Mouse (Mus musculus) embryonic facial prominence, embryonic 14.5 days (tissue): Measurements from ENCODE around the gene Krtap19-2. TPM values are rescaled to one million over a fixed set of nuclear protein-coding genes. Genes with fewer than 3 reads are reported as not detected.
A peak's percentile ranks its signal among the peaks of the same experiment; 100 is the strongest.

Experiments
- ATAC-seq: fragments of 200-750 bp; cut with Nextera tagmentation; 2 replicates; pipeline ENCODE4 v1.8.0; 2017; ENCODE audit warnings: low read depth, moderate number of reproducible peaks, moderate TSS enrichment
- DNase-seq: peaks from one replicate; pipeline ENCODE4 v3.0.0-alpha.2; 2015; ENCODE audit warnings: low spot score
- H3K27ac ChIP-seq: fragments of 300-500 bp; sonication (generic); replicated peaks from 2 replicates; pipeline ENCODE4 v1.5.1; 2014; ENCODE audit warnings: low read depth, mild to moderate bottlenecking, low read length, moderate library complexity
- H3K27me3 ChIP-seq: fragments of 300-500 bp; sonication (generic); replicated peaks from 2 replicates; pipeline ENCODE4 v1.6.1; 2014; ENCODE audit warnings: low read length; ENCODE audit not compliant: control insufficient read depth, insufficient read depth
- H3K36me3 ChIP-seq: fragments of 300-500 bp; sonication (generic); 2 replicates; pipeline ENCODE4 v1.6.1; 2014; ENCODE audit warnings: low read length, mixed read lengths; ENCODE audit not compliant: control insufficient read depth, insufficient read depth
- H3K4me1 ChIP-seq: fragments of 300-500 bp; sonication (generic); 2 replicates; pipeline ENCODE4 v1.6.1; 2014; ENCODE audit warnings: antibody characterized with exemption, low read length; ENCODE audit not compliant: control insufficient read depth, insufficient read depth
- H3K4me2 ChIP-seq: fragments of 300-500 bp; sonication (generic); 2 replicates; pipeline ENCODE4 v1.6.1; 2014; ENCODE audit warnings: low read depth, mild to moderate bottlenecking, low read length, moderate library complexity, mixed read lengths
- H3K4me3 ChIP-seq: fragments of 300-500 bp; sonication (generic); 2 replicates; pipeline ENCODE4 v1.5.1; 2014; ENCODE audit warnings: low read depth, mild to moderate bottlenecking, low read length
- H3K9ac ChIP-seq: fragments of 300-500 bp; sonication (generic); 2 replicates; pipeline ENCODE4 v1.6.1; 2014; ENCODE audit warnings: low read depth, mild to moderate bottlenecking, low read length, moderate library complexity, mixed read lengths
- H3K9me3 ChIP-seq: fragments of 300-500 bp; sonication (generic); 2 replicates; pipeline ENCODE4 v1.6.1; 2016; ENCODE audit warnings: low read length; ENCODE audit not compliant: control insufficient read depth
- WGBS: fragments of 180-500 bp; shearing (Covaris S2); extraction: QIAGEN DNeasy Blood & Tissue Kit; methylation state at CpG from one replicate; pipeline ENCODE4 v1.1.7; 2014; 5-methylcytosine and 5-hydroxymethylcytosine counted together
- polyA plus RNA-seq: library from polyadenylated mRNA; unstranded; fragments of >200 nt; fragmentation: Nextera tagmentation; extraction: Ambion mirVana; gene quantifications from 2 replicates; pipeline ENCODE4 v1.2.1, GENCODE M21; 2014

Krtap19-2 gene
- polyA plus RNA-seq, 1 experiment from 2014 or later, result not detected

DNA sequence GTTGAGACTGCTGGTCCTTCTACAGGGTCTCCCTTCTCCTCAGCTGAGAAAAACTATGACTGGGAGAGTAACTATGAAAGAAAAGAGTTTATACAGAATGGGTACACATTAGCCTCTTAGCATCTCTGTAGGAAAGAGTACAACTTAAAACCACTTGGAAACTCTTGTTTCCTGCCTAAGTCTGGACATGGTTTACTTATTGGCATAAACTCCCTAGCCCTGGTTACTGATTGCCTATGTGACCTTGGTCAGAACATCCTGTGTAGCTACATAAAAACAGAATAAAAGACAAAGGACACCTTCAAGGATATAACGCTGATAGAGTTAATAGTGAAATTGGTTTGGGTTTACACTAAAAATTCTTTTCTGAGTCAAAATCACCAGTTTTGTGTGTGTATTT lies 26.7 kb downstream of the Krtap19-2 start:
- H3K4me2 ChIP-seq, result no peak overlapping the region
- no peaks in the 10 kb centered on the region for H3K36me3 ChIP-seq
- WGBS, result 94% methylated on average over 1 of the region's 1 CpGs
- H3K4me3 ChIP-seq, result no peak overlapping the region
- H3K27me3 ChIP-seq, result no peaks in the 10 kb centered on the region
- ATAC-seq (no peak), DNase-seq (no peak)
- H3K9ac ChIP-seq, result no peak overlapping the region
- H3K27ac ChIP-seq, result no peak overlapping the region
- H3K9me3 ChIP-seq, result no peaks in the 10 kb centered on the region
- H3K4me1 ChIP-seq, result no peaks in the 10 kb centered on the region

DNA sequence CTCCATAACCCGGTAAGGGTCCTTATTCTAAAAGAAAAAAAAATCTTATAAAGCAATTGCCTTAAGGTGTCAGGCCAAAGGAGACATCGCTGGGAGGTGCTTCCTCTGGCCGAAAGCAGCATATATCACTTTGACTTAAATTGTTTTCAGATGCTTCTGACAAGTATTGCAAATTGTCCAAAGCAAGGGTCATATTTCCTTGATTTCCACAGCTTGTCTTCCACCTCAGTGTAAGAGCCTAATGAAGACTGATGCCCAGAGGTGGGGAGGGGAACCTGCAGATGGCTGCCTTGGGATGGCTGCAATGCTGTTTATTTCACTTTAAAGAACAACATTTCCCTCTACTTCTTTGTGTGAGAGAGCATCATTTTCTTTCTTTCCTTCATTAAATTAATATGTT lies 47.1 kb downstream of the Krtap19-2 start:
- no peak overlapping the region for H3K4me3 ChIP-seq
- no peak overlapping the region for H3K27ac ChIP-seq
- no peak overlapping the region for H3K4me2 ChIP-seq
- DNase-seq, result no peak
- no peaks in the 10 kb centered on the region for H3K9me3 ChIP-seq
- no peak overlapping the region for H3K9ac ChIP-seq
- no peaks in the 10 kb centered on the region for H3K27me3 ChIP-seq
- ATAC-seq, result no peak
- H3K4me1 ChIP-seq, result no peaks in the 10 kb centered on the region
- 32% methylated on average over 3 of the region's 3 CpGs for WGBS
- H3K36me3 ChIP-seq, result no peaks in the 10 kb centered on the region

DNA sequence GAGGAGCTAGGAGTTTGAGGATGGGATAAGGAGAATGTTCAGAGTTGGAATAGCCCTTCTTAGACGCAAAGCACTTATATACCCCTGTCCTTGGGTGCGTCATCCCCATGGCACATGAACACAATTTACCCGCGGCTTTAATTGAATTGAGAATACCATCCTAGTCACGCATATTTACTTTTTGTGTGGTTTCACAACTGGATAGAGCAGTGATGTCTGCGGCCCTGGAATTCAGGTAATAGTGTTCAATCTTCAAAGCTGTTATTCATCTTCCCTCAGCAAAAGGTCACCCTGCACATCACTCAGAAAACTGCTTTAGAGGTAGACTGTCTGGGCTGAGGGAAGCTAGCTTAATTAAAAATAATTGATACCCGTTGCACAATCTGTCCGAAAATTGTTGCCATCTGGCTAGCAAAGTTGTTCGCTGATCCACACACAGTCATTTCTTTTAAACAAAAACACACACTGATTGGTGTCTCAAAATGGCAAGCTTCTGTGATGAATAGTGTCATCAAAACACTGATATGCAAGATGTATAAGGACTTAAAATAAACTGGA lies 47.9 kb downstream of the Krtap19-2 start, which contains the start of gene Krtap14:
Gene Krtap14 (minus strand): TSS at position 51 of the 558 bp plus-strand sequence.
- ATAC-seq (no peak), DNase-seq (no peak)
- WGBS, result 40% methylated on average over 9 of the region's 9 CpGs
- Histone ChIP-seq H3K9me3 (no peaks in the 10 kb centered on the region), H3K27ac (no peak within 1 kb of the TSS), H3K4me1 (no peaks in the 10 kb centered on the region), H3K4me2 (no peak within 1 kb of the TSS), H3K9ac (no peak within 1 kb of the TSS), H3K4me3 (no peak within 1 kb of the TSS), H3K27me3 (no peaks in the 10 kb centered on the region), H3K36me3 (no peaks in the 10 kb centered on the region)

DNA sequence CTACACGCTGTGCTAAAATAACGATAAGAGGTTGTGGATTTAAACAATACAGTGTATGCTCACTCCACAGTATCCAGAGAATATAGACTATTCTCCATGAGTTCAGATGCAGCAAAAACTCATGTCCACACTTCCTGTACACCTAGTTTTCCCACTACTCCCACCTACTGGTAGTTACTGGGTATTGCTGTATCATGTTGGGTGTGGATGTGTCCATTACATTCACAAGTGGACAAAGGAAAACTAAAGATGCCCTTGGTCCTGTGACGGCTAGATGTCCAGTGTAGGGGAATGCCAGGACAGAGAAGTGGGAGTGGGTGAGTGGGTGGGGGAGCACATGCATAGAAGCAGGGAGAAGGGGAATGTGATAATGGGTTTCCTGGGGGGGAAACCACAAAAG lies 50.3 kb downstream of the Krtap19-2 start:
- 78% methylated on average over 3 of the region's 3 CpGs for WGBS
- ATAC-seq, result no peak
- no peaks in the 10 kb centered on the region for H3K36me3 ChIP-seq

More for the DNA sequence above, 50.3 kb downstream of the Krtap19-2 start:
- peak; percentile 15 for DNase-seq
- Histone ChIP-seq H3K4me1 (no peaks in the 10 kb centered on the region), H3K9ac (no peak overlapping the region), H3K27ac (no peak overlapping the region), H3K27me3 (no peaks in the 10 kb centered on the region), H3K9me3 (no peaks in the 10 kb centered on the region), H3K4me2 (no peak overlapping the region), H3K4me3 (no peak overlapping the region)

Other genes with a start within 250 kb of the Krtap19-2 start
- gene 2310079G19Rik, start 246.6 kb downstream of the Krtap19-2 start, polyA plus RNA-seq, result not detected in 2 replicates
- 0.42 TPM in 1 of 2 replicates, not detected in the other for gene Krtap26-1, start 226.5 kb downstream of the Krtap19-2 start, polyA plus RNA-seq
- not detected in 2 replicates for gene Krtap27-1, start 202.6 kb downstream of the Krtap19-2 start, polyA plus RNA-seq
- gene 2310061N02Rik, start 166.3 kb downstream of the Krtap19-2 start, polyA plus RNA-seq, result not detected in 2 replicates
- not detected in 2 replicates for gene Krtap13-1, start 145.4 kb downstream of the Krtap19-2 start, polyA plus RNA-seq
- gene Krtap13, start 122.6 kb downstream of the Krtap19-2 start, polyA plus RNA-seq, result 0.51 TPM in 1 of 2 replicates, not detected in the other
- 1.8 TPM in 1 of 2 replicates, not detected in the other for gene 2310034C09Rik, start 115.4 kb downstream of the Krtap19-2 start, polyA plus RNA-seq
- not detected in 2 replicates for gene 2310057N15Rik, start 100.1 kb downstream of the Krtap19-2 start, polyA plus RNA-seq
- not detected in 2 replicates for gene Gm5965, start 96.4 kb downstream of the Krtap19-2 start, polyA plus RNA-seq
- gene Gm20741, start 62.0 kb downstream of the Krtap19-2 start, polyA plus RNA-seq, result not detected in 2 replicates
- not detected in 2 replicates for gene Krtap15, start 54.1 kb downstream of the Krtap19-2 start, polyA plus RNA-seq
- gene Krtap14, start 48.1 kb downstream of the Krtap19-2 start, polyA plus RNA-seq, result not detected in 2 replicates
- not detected in 2 replicates for gene Krtap19-1, start 4.9 kb downstream of the Krtap19-2 start, polyA plus RNA-seq
- not detected in 2 replicates for gene Krtap19-3, start 3.8 kb upstream of the Krtap19-2 start, polyA plus RNA-seq
- gene Krtap19-4, start 10.8 kb upstream of the Krtap19-2 start, polyA plus RNA-seq, result not detected in 2 replicates
- gene Krtap19-5, start 22.2 kb upstream of the Krtap19-2 start, polyA plus RNA-seq, result not detected in 2 replicates
- not detected in 2 replicates for gene Krtap19-9b, start 58.0 kb upstream of the Krtap19-2 start, polyA plus RNA-seq
- gene Krtap16-3, start 88.6 kb upstream of the Krtap19-2 start, polyA plus RNA-seq, result not detected in 2 replicates
- not detected in 2 replicates for gene Krtap22-2, start 136.5 kb upstream of the Krtap19-2 start, polyA plus RNA-seq
- gene Gm10229, start 141.0 kb upstream of the Krtap19-2 start, polyA plus RNA-seq, result 0.33 TPM in 1 of 2 replicates, not detected in the other
- gene Krtap6-1, start 157.4 kb upstream of the Krtap19-2 start, polyA plus RNA-seq, result not detected in 2 replicates
- not detected in 2 replicates for gene Gm10228, start 167.2 kb upstream of the Krtap19-2 start, polyA plus RNA-seq
- gene Krtap6-5, start 173.6 kb upstream of the Krtap19-2 start, polyA plus RNA-seq, result not detected in 2 replicates
- gene 1110025L11Rik, start 189.7 kb upstream of the Krtap19-2 start, polyA plus RNA-seq, result not detected in 2 replicates
- not detected in 2 replicates for gene Krtap6-3, start 209.7 kb upstream of the Krtap19-2 start, polyA plus RNA-seq